Mouse (Mus musculus) mesoderm, embryonic 11.5 days (tissue): ENCODE results near the gene Ngfr.
A peak's percentile ranks its signal among the peaks of the same experiment; 100 is the strongest.

Source experiments
- DNase-seq: peaks from one replicate; pipeline ENCODE4 v3.0.0-alpha.2; 2012; ENCODE audit warnings: low read depth, low spot score

Gene Ngfr

GRCm38 (mm10) chr11:95567936-95568715, 19.4 kb downstream of the Ngfr start:
- no peak for DNase-seq

- no peak for DNase-seq
Observed at GRCm38 (mm10) chr11:95567366-95567765, 20.2 kb downstream of the Ngfr start.

GRCm38 (mm10) chr11:95565327-95565726, 22.2 kb downstream of the Ngfr start:
- no peak for DNase-seq

- no peak for DNase-seq
Observed at GRCm38 (mm10) chr11:95563849-95564248, 23.7 kb downstream of the Ngfr start.

- DNase-seq: no peak
Observed at GRCm38 (mm10) chr11:95560773-95561172, 26.8 kb downstream of the Ngfr start.

GRCm38 (mm10) chr11:95559761-95560160, 27.8 kb downstream of the Ngfr start:
- DNase-seq: no peak

GRCm38 (mm10) chr11:95557719-95558118, 29.8 kb downstream of the Ngfr start:
- no peak for DNase-seq

GRCm38 (mm10) chr11:95557032-95557431, 30.5 kb downstream of the Ngfr start:
- DNase-seq: no peak

GRCm38 (mm10) chr11:95555279-95555678, 32.3 kb downstream of the Ngfr start:
- no peak for DNase-seq

GRCm38 (mm10) chr11:95550301-95551021, 37.1 kb downstream of the Ngfr start:
- DNase-seq: no peak

GRCm38 (mm10) chr11:95546021-95546782, 41.3 kb downstream of the Ngfr start:
- no peak for DNase-seq

GRCm38 (mm10) chr11:95544546-95545327, 42.8 kb downstream of the Ngfr start:
- DNase-seq: no peak

- no peak for DNase-seq
Observed at GRCm38 (mm10) chr11:95540637-95541385, 46.7 kb downstream of the Ngfr start.

GRCm38 (mm10) chr11:95538378-95539104, 49.0 kb downstream of the Ngfr start:
- DNase-seq: no peak

- peak; percentile 92 for DNase-seq
Observed at GRCm38 (mm10) chr11:95533484-95534160, 53.9 kb downstream of the Ngfr start.

GRCm38 (mm10) chr11:95532353-95533072, 55.0 kb downstream of the Ngfr start:
- DNase-seq: no peak

- DNase-seq: no peak
Observed at GRCm38 (mm10) chr11:95528231-95528630, 59.3 kb downstream of the Ngfr start.

- DNase-seq: no peak
Observed at GRCm38 (mm10) chr11:95527307-95527706, 60.2 kb downstream of the Ngfr start.

GRCm38 (mm10) chr11:95521563-95521962, 66.0 kb downstream of the Ngfr start:
- peak; percentile 87 for DNase-seq
